Mouse (Mus musculus) thymus, adult 2 months (tissue): ENCODE results near the gene Ripply3. TPM values are rescaled to one million over a fixed set of nuclear protein-coding genes. Genes with fewer than 3 reads are reported as not detected.

Experiments used
- DNase-seq: peaks from one replicate; pipeline ENCODE4 v3.0.0; 2021
- H3K27ac ChIP-seq: fragments of 200-500 bp; 2 replicates; pipeline ENCODE4 v1.5.1; 2012; ENCODE audit warnings: low read length, control low read depth; ENCODE audit not compliant: control insufficient read depth, insufficient read depth
- H3K27me3 ChIP-seq: fragments of 200-500 bp; 2 replicates; pipeline ENCODE4 v1.6.1; 2012; ENCODE audit warnings: mild to moderate bottlenecking, low read length, moderate library complexity, mixed read lengths; ENCODE audit not compliant: control insufficient read depth, insufficient read depth
- H3K36me3 ChIP-seq: fragments of 200-500 bp; 2 replicates; pipeline ENCODE4 v1.6.1; 2012; ENCODE audit warnings: mild to moderate bottlenecking, low read length, moderate library complexity; ENCODE audit not compliant: control insufficient read depth, insufficient read depth
- H3K4me1 ChIP-seq: fragments of 200-500 bp; replicated peaks from 2 replicates; pipeline ENCODE4 v1.6.1; 2012; ENCODE audit warnings: low read length; ENCODE audit not compliant: control insufficient read depth, insufficient read depth
- H3K4me3 ChIP-seq: fragments of 200-500 bp; 2 replicates; pipeline ENCODE4 v1.5.1; 2012; ENCODE audit warnings: mild to moderate bottlenecking, low read length, control low read depth, moderate library complexity; ENCODE audit not compliant: control insufficient read depth, insufficient read depth
- CTCF ChIP-seq: fragments of 200-500 bp; IDR thresholded peaks from 2 replicates; pipeline ENCODE4 v1.5.1; 2012; ENCODE audit warnings: mild to moderate bottlenecking, control low read depth, low read length, moderate library complexity, borderline replicate concordance; ENCODE audit not compliant: control insufficient read depth, poor library complexity, insufficient read depth; ENCODE audit errors: extremely low read depth
- POLR2A ChIP-seq: fragments of 200-500 bp; IDR thresholded peaks from 2 replicates; pipeline ENCODE4 v1.6.1; 2012; ENCODE audit warnings: mild to moderate bottlenecking, low read length, control low read depth, moderate library complexity; ENCODE audit not compliant: control insufficient read depth, poor library complexity, insufficient read depth; ENCODE audit errors: extremely low read depth
- WGBS: fragments of 180-500 bp; shearing (Covaris S2); methylation state at CpG from one replicate; pipeline ENCODE4 v1.1.7; 2018; 5-methylcytosine and 5-hydroxymethylcytosine counted together
- polyA plus RNA-seq: library from polyadenylated mRNA; depleted of rRNA; stranded (reverse); fragments of >200 nt; gene quantifications from 2 replicates; pipeline ENCODE4 v1.2.3, GENCODE M21; 2012

The Ripply3 gene
- polyA plus RNA-seq, 1 experiment = 1.6 TPM

DNA sequence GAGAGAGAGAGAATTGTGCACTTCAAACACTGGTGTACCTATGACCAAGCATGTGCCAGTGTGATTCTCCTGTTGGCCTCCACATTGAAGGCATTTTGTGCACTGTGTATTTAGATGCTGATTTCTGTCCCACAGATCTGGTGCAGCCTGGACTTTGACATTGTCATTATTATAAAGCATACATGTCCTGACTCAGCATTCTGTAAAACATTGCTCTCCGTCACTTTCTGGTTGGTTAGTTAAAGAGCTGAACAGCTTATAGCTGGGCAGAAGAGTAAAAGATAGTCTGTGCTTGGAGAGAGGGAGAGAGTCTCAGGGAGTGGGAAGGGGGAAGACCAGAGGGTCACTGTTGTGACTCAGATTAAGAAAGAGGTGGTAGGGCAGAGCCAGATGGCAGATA lies 17.5 kb downstream of the Ripply3 start:
- Histone ChIP-seq H3K27me3 (no peaks in the 10 kb centered on the region), H3K36me3 (no peaks in the 10 kb centered on the region), H3K27ac (no peak overlapping the region), H3K4me1 (no peaks in the 10 kb centered on the region), H3K4me3 (no peak overlapping the region)
- DNase-seq = no peak
- WGBS = 93% methylated on average over 1 of the region's 1 CpGs
- TF ChIP-seq POLR2A = no peak
- TF ChIP-seq CTCF = no peak

DNA sequence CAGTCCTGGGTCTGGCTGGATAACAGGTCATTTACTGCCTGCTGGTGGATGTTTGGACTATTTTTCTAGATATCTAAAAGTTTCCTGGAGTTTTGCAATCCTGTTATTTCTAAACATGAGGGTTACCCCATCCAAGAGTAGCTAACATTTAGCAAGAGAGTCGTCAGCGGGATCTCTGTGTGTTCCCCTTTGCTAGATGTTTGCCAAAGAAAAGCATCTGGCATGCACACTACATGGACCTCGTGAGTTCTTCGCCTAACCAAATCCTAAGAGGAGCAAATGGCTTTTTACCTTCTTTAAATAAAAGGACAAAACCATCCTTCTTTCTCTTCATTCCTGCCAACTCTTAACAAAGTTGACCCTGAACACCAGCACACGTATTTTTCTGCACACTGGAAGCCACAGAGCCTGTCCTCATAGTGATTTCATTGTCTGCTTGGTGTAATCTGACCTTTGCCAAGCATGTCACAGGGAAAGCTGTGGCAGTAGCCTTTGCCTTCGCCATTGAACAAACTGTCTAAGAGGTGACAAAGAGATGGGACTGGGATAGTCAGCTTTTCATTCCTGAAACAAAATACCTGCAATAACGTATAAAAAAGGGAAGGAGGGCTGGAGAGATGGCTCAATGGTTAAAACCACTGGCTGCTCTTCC lies 19.0 kb downstream of the Ripply3 start:
- TF ChIP-seq POLR2A = no peak
- WGBS = 93% methylated on average over 7 of the region's 7 CpGs
- no peak overlapping the region for H3K27ac ChIP-seq
- H3K36me3 ChIP-seq = no peaks in the 10 kb centered on the region
- no peak overlapping the region for H3K4me3 ChIP-seq
- no peaks in the 10 kb centered on the region for H3K27me3 ChIP-seq
- no peaks in the 10 kb centered on the region for H3K4me1 ChIP-seq
- DNase-seq = no peak

DNA sequence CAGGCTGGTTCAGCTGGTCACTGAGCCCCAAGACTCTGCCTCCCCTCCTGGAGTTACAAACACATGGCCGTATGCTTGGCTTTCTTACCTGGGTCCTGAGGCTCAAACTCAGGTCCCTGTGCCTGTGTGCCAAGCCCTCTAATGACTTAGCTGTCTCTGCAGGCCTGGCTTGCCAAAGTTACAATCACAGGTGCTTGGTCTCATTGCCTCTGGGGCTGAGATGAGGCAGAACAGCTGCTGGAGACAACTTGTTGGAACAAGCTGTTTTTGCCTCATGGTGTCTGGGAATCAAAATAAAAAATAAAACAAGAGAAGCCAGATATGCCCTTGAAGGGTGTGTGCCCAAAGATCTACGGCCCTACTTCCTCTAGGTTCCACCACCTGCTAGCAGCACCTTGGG lies 20.6 kb downstream of the Ripply3 start:
- H3K4me3 ChIP-seq = no peak overlapping the region

DNA sequence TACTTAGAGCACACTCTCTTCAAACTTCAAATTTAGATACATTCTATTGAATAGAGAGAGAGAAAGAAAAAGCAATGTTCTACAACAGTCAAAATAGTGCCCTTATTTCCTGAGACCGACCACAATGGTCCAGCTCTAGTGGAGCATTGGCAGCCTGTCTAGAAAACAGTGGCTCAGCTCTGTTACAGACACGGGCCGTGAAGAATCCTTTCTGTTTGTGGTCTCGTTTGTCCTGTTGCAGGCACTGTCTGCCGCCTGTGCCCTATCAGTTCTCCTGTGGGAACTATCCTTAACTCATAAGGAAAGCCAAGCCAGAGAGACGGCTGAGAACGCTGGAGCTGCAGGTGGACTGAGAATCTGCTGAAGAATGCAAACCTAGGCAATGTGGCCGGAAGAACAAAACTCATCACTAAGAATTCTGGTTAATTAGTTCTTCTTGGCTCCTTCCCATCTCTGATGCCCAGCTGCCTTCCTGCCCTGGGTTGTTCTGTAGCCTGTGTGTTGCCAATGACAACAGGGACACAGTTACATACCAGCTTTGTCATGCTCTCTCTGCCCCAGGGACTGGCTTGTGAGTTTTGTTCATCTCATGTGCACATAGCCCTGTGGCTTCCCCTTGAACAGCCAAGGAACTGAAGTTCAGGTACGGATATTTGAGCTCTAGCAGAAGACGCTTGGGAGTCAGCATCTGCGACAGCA lies 21.5 kb downstream of the Ripply3 start:
- no peaks in the 10 kb centered on the region for H3K4me1 ChIP-seq
- TF ChIP-seq CTCF (no peak), POLR2A (no peak)
- H3K36me3 ChIP-seq = no peaks in the 10 kb centered on the region
- H3K27me3 ChIP-seq = no peaks in the 10 kb centered on the region
- WGBS = 27% methylated on average over 11 of the region's 11 CpGs
- no peak overlapping the region for H3K4me3 ChIP-seq
- no peak for DNase-seq
- no peak overlapping the region for H3K27ac ChIP-seq

More for the DNA sequence above, 20.6 kb downstream of the Ripply3 start:
- 81% methylated on average over 2 of the region's 2 CpGs for WGBS
- H3K27ac ChIP-seq = no peak overlapping the region
- H3K4me1 ChIP-seq = no peaks in the 10 kb centered on the region
- DNase-seq = no peak
- no peaks in the 10 kb centered on the region for H3K27me3 ChIP-seq
- no peaks in the 10 kb centered on the region for H3K36me3 ChIP-seq
- TF ChIP-seq CTCF (no peak), POLR2A (no peak)

DNA sequence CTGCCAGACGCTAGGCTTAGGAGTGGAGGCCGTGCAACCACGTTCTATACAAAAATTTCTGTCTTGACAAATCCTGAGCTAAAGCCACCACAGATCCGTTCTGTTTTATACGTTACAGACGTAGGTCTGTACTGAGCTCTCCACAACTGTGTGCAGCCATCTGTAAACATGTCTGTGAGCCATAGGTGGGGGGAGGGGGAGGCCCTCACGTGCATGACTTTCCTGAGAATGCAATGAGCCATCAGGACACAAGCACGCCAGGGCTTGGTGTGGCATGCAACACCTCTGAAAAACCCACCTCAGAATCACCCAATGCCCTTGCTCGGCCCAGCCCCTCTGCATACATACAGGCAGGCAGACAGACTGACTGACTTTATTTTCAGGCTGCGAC lies 22.1 kb downstream of the Ripply3 start:
- Histone ChIP-seq H3K27ac (no peak overlapping the region), H3K27me3 (no peaks in the 10 kb centered on the region), H3K36me3 (no peaks in the 10 kb centered on the region), H3K4me1 (no peaks in the 10 kb centered on the region), H3K4me3 (no peak overlapping the region)
- no peak for DNase-seq
- WGBS = 78% methylated on average over 10 of the region's 10 CpGs
- no peak for TF ChIP-seq CTCF

DNA sequence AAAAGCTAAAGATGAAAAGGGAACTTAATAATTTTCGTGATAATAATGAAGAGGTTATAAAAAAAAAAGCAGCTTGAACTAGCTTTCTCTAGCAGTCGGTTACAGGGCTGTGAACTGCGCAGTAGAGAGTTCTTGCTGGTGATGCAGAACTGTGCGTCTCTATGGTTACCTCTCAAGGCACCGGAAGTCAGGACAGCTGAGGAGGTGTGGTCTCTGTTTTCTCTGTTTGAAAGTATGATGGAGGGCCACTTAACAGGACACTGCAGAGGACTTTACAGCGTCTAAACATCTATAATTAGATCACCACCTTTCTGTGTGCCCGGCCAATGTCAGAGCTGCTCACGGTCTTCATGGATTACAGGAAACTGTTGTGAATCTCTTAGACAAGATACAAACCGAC lies 26.2 kb downstream of the Ripply3 start:
- 5% methylated on average over 9 of the region's 9 CpGs for WGBS
- 0 out of 2 replicates have a peak, but pooled peaks cover 2% of the 10 kb centered on the region for H3K4me1 ChIP-seq
- TF ChIP-seq CTCF (no peak), POLR2A (no peak)
- H3K27ac ChIP-seq = no peak overlapping the region
- H3K4me3 ChIP-seq = no peak overlapping the region
- peak; percentile 49 for DNase-seq
- no peaks in the 10 kb centered on the region for H3K36me3 ChIP-seq
- no peaks in the 10 kb centered on the region for H3K27me3 ChIP-seq

DNA sequence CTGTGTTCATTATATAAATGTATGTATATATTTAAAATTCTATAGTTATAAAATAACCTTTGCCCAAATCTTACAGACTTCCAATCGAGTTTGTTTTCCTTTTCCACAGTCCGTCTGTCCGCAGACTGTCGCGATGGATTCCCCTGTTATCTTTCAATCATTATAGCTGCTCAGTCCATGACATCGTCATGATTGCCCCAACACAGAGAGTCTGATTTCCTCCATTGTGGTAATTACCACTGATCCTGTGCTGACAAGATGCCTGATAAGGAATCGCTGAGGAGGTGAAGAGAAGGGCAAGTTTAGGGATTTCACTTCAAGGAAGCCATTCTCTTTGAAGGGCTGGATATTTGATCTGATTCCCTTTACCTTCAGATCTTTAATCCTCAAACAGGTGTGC lies 27.8 kb downstream of the Ripply3 start:
- H3K27me3 ChIP-seq = no peaks in the 10 kb centered on the region
- 0 out of 2 replicates have a peak, but pooled peaks cover 2% of the 10 kb centered on the region for H3K4me1 ChIP-seq
- no peaks in the 10 kb centered on the region for H3K36me3 ChIP-seq
- no peak for DNase-seq
- TF ChIP-seq CTCF (no peak), POLR2A (no peak)
- H3K27ac ChIP-seq = no peak overlapping the region
- WGBS = 64% methylated on average over 7 of the region's 7 CpGs
- no peak overlapping the region for H3K4me3 ChIP-seq
